Mouse (Mus musculus) kidney, embryonic 15.5 days (tissue): ENCODE measurements around the gene Chn2. TPM values are rescaled to one million over a fixed set of nuclear protein-coding genes. Genes with fewer than 3 reads are reported as not detected.
A peak's percentile ranks its signal among the peaks of the same experiment; 100 is the strongest.
"Not testable (repeated sequence)": the region's sequence is repeated elsewhere in the genome, so short reads cannot be mapped to it uniquely, and the experiment has no call there.

Source experiments
- ATAC-seq: fragments of 200-750 bp; cut with Nextera tagmentation; replicated peaks from 2 replicates; pipeline ENCODE4 v1.8.0; 2017; ENCODE audit warnings: moderate TSS enrichment; ENCODE audit not compliant: low FRiP score
- H3K27ac ChIP-seq: fragments of 300-500 bp; sonication (generic); 2 replicates; pipeline ENCODE4 v1.5.1; 2015; ENCODE audit warnings: mild to moderate bottlenecking, inconsistent platforms
- H3K27me3 ChIP-seq: fragments of 300-500 bp; sonication (generic); 2 replicates; pipeline ENCODE4 v1.6.1; 2015; ENCODE audit warnings: inconsistent platforms
- H3K36me3 ChIP-seq: fragments of 300-500 bp; sonication (generic); 2 replicates; pipeline ENCODE4 v1.6.1; 2015; ENCODE audit warnings: inconsistent platforms
- H3K4me1 ChIP-seq: fragments of 300-500 bp; sonication (generic); 2 replicates; pipeline ENCODE4 v1.6.1; 2015; ENCODE audit warnings: inconsistent platforms
- H3K4me2 ChIP-seq: fragments of 300-500 bp; sonication (generic); 2 replicates; pipeline ENCODE4 v1.6.1; 2015; ENCODE audit warnings: moderate library complexity, mild to moderate bottlenecking, inconsistent platforms
- H3K4me3 ChIP-seq: fragments of 300-500 bp; sonication (generic); replicated peaks from 2 replicates; pipeline ENCODE4 v1.5.1; 2015; ENCODE audit warnings: mild to moderate bottlenecking, inconsistent platforms
- H3K9ac ChIP-seq: fragments of 300-500 bp; sonication (generic); 2 replicates; pipeline ENCODE4 v1.6.1; 2015; ENCODE audit warnings: mild to moderate bottlenecking, inconsistent platforms
- H3K9me3 ChIP-seq: fragments of 300-500 bp; sonication (generic); replicated peaks from 2 replicates; pipeline ENCODE4 v1.6.1; 2016; ENCODE audit warnings: inconsistent platforms
- WGBS: fragments of 180-500 bp; shearing (Covaris S2); methylation state at CpG from one replicate; pipeline ENCODE4 v1.1.7; 2015; ENCODE audit warnings: mixed read lengths; 5-methylcytosine and 5-hydroxymethylcytosine counted together
- polyA plus RNA-seq: library from polyadenylated mRNA; unstranded; fragments of >200 nt; fragmentation: Nextera tagmentation; extraction: Ambion mirVana; gene quantifications from 2 replicates; pipeline ENCODE4 v1.2.1, GENCODE M21; 2015

The Chn2 gene
- polyA plus RNA-seq, 1 experiment from 2014 or later: 15.5 TPM

- Histone ChIP-seq H3K27me3 (peaks cover 2% of the 10 kb centered on the region; the same call in 1 of the 2 replicates), H3K4me2 (no peak overlapping the region), H3K27ac (no peak overlapping the region), H3K9me3 (no peaks in the 10 kb centered on the region), H3K36me3 (no peaks in the 10 kb centered on the region), H3K4me1 (peaks cover 39% of the 10 kb centered on the region), H3K9ac (no peak overlapping the region), H3K4me3 (no peak overlapping the region)
- 88% methylated on average over 4 of the region's 4 CpGs for WGBS
- ATAC-seq: no peak
Measured at GRCm38 (mm10) chr6:54165863-54166262, 126.5 kb downstream of the Chn2 start.

DNA sequence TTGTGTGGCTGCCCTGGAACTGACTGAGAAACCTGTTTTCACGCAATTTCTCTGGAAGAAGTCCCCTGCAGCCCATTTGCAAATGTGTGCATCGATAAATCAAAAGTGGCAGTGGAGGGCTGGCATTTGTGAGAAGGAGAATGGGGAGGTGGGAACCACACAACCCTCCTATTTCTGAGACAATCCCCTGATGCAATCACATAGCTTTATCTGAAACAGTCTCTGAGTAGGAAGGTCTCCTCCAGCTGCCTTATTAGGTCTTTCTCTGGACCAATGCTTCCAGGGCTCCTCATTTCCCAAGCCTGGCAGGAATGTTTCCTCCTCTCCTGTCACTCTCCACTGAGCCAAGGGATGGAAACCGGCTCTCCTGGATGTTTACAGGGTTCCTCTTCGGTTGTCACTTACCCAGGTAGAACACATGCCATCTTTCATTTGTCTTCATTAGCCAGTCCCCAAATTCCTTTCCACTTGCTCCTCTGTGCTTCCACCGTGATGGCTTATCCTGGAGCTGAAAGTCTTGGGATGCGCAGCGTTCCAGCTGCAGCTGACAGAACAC lies 127.7 kb downstream of the Chn2 start:
- peak; percentile 90 for ATAC-seq
- H3K27ac ChIP-seq: peak overlapping the region; percentile 82
- 34% methylated on average over 7 of the region's 7 CpGs for WGBS

GRCm38 (mm10) chr6:54170286-54170894 lies 131.0 kb downstream of the Chn2 start:
- ATAC-seq: peak; percentile 45; the same call in 1 of the 2 replicates
- WGBS: 65% methylated on average over 11 of the region's 11 CpGs

More for the DNA sequence above, 127.7 kb downstream of the Chn2 start:
- H3K36me3 ChIP-seq: no peaks in the 10 kb centered on the region
- H3K27me3 ChIP-seq: peaks cover 9% of the 10 kb centered on the region
- H3K4me3 ChIP-seq: no peak overlapping the region
- H3K4me2 ChIP-seq: no peak overlapping the region
- no peaks in the 10 kb centered on the region for H3K9me3 ChIP-seq
- no peak overlapping the region for H3K9ac ChIP-seq
- peaks cover 47% of the 10 kb centered on the region for H3K4me1 ChIP-seq

GRCm38 (mm10) chr6:54171385-54171784 lies 132.0 kb downstream of the Chn2 start:
- Histone ChIP-seq H3K36me3 (no peaks in the 10 kb centered on the region), H3K4me3 (no peak overlapping the region), H3K9ac (no peak overlapping the region), H3K27me3 (peaks cover 12% of the 10 kb centered on the region), H3K4me2 (no peak overlapping the region), H3K9me3 (no peaks in the 10 kb centered on the region), H3K27ac (no peak overlapping the region), H3K4me1 (peaks cover 35% of the 10 kb centered on the region)
- ATAC-seq: no peak
- 51% methylated on average over 6 of the region's 6 CpGs for WGBS

More at GRCm38 (mm10) chr6:54170286-54170894, 131.0 kb downstream of the Chn2 start:
- H3K4me2 ChIP-seq: no peak overlapping the region
- H3K27me3 ChIP-seq: peaks cover 12% of the 10 kb centered on the region
- no peak overlapping the region for H3K4me3 ChIP-seq
- H3K9ac ChIP-seq: no peak overlapping the region
- H3K36me3 ChIP-seq: no peaks in the 10 kb centered on the region
- peaks cover 36% of the 10 kb centered on the region for H3K4me1 ChIP-seq
- H3K9me3 ChIP-seq: no peaks in the 10 kb centered on the region
- 0 out of 2 replicates have a peak overlapping the region, but pooled peaks have one; percentile 48 for H3K27ac ChIP-seq

DNA sequence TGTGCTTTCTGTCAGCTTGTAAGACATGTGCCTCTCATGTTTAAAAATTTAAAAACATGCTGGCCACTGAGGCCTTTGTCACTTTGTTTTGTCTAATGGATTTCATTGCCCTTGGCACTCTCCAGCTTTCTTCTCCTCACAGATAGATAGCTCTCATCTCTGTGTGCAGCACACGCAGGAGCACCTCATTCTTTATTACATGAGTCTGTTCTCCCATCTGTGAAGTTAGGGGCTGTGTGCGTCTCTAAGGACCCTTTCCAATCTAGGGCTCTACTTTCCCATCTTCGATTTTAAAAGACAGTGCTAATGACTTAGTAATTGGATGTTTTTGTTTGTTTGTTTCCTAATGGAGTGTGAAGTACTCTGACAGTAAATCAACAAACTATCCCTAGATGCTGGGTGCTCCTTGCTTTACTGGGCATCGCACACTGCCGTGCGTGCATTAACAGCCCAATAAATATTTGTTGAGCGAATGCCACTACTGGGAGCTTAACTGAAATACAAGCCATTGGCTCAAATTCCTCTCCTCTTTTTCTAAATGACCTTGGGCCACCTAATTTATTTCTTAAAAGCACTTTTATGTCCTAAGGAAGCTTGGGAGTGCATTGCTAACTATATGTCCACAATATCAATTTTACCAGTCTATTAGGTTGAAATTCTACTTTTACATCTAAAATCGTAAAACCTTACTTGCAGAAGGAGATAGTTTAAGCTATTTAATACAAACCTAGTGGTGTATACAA lies 136.3 kb downstream of the Chn2 start:
- Histone ChIP-seq H3K4me3 (no peak overlapping the region), H3K36me3 (no peaks in the 10 kb centered on the region), H3K27me3 (peaks cover 12% of the 10 kb centered on the region), H3K4me1 (peaks cover 19% of the 10 kb centered on the region), H3K9ac (no peak overlapping the region), H3K4me2 (no peak overlapping the region), H3K9me3 (no peaks in the 10 kb centered on the region), H3K27ac (no peak overlapping the region)
- peak; percentile 52; the same call in 1 of the 2 replicates for ATAC-seq
- WGBS: 30% methylated on average over 8 of the region's 8 CpGs

- not testable (repeated sequence) for H3K27ac ChIP-seq, H3K4me3 ChIP-seq, H3K36me3 ChIP-seq, H3K9me3 ChIP-seq, H3K27me3 ChIP-seq, H3K9ac ChIP-seq, H3K4me1 ChIP-seq, H3K4me2 ChIP-seq, ATAC-seq
- WGBS: 89% methylated on average over 6 of the region's 6 CpGs
Measured at GRCm38 (mm10) chr6:54177081-54177480, 137.7 kb downstream of the Chn2 start.

- WGBS: 69% methylated on average over 1 of the region's 1 CpGs
- H3K4me3 ChIP-seq: no peak overlapping the region
- peaks cover 10% of the 10 kb centered on the region; the same call in 1 of the 2 replicates for H3K4me1 ChIP-seq
- H3K27me3 ChIP-seq: 0 out of 2 replicates have a peak, but pooled peaks cover 2% of the 10 kb centered on the region
- no peaks in the 10 kb centered on the region for H3K36me3 ChIP-seq
- H3K27ac ChIP-seq: no peak overlapping the region
- H3K9me3 ChIP-seq: no peaks in the 10 kb centered on the region
- no peak overlapping the region for H3K4me2 ChIP-seq
- no peak overlapping the region for H3K9ac ChIP-seq
- ATAC-seq: no peak
Measured at GRCm38 (mm10) chr6:54179056-54179873, 139.9 kb downstream of the Chn2 start.

- H3K27ac ChIP-seq: no peak overlapping the region
- WGBS: 78% methylated on average over 6 of the region's 6 CpGs
- H3K27me3 ChIP-seq: no peaks in the 10 kb centered on the region
- peaks cover 10% of the 10 kb centered on the region; the same call in 1 of the 2 replicates for H3K4me1 ChIP-seq
- H3K4me2 ChIP-seq: no peak overlapping the region
- ATAC-seq: no peak
- no peaks in the 10 kb centered on the region for H3K36me3 ChIP-seq
- H3K9ac ChIP-seq: no peak overlapping the region
- no peak overlapping the region for H3K4me3 ChIP-seq
- H3K9me3 ChIP-seq: no peaks in the 10 kb centered on the region
Measured at GRCm38 (mm10) chr6:54179874-54180212, 140.5 kb downstream of the Chn2 start.

DNA sequence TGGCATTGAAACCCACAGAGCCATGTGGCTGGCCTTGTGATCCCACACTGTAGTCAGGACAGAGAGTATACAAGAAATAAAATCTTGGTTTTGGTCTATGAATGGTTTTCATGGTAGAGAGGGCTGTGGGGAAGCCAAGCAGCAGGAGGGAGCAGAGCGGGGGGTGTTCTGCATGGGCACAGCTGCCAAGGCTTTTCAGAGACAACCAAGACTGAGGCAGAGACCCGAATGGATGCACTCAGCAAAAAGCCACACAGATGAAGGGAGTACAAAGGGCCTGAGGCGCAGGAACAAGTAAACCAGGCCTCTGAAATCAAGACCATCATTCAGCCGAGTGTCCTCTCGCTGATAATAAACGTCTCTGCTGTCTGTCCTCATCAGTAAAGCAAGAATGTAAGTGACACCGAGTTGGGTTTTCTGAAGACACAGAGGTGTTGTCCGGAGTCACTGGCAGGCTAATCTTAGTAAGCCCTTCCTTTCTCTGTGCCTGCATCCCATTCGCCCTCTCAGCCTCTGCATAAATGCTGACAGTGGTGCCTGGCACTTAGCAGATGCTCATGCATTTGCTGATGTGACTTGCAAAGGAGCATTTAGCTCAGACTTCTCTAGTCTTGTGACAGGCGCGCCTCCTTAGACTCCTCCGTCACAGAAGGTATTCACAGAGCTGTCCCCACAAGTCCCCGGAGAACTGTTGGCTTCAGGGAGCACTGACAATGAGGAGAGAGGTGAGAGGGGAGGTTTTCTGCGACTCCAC lies 144.6 kb downstream of the Chn2 start:
- Histone ChIP-seq H3K9me3 (no peaks in the 10 kb centered on the region), H3K36me3 (no peaks in the 10 kb centered on the region), H3K4me1 (peaks cover 2% of the 10 kb centered on the region; the same call in 1 of the 2 replicates), H3K9ac (no peak overlapping the region), H3K27ac (no peak overlapping the region), H3K4me3 (no peak overlapping the region), H3K27me3 (no peaks in the 10 kb centered on the region), H3K4me2 (no peak overlapping the region)
- ATAC-seq: no peak
- 65% methylated on average over 14 of the region's 14 CpGs for WGBS

- Histone ChIP-seq H3K9ac (no peak overlapping the region), H3K4me1 (no peaks in the 10 kb centered on the region), H3K27me3 (no peaks in the 10 kb centered on the region), H3K9me3 (no peaks in the 10 kb centered on the region), H3K4me3 (no peak overlapping the region), H3K27ac (no peak overlapping the region), H3K36me3 (no peaks in the 10 kb centered on the region), H3K4me2 (no peak overlapping the region)
- 68% methylated on average over 7 of the region's 7 CpGs for WGBS
- ATAC-seq: no peak
Measured at GRCm38 (mm10) chr6:54193631-54194305, 154.4 kb downstream of the Chn2 start.
